Mouse (Mus musculus) heart, postnatal 36 days (tissue): Measurements from ENCODE around the gene Ncapd2. TPM values are rescaled to one million over a fixed set of nuclear protein-coding genes. Genes with fewer than 3 reads are reported as not detected.

Experiments used
- DNase-seq, 2 experiments: peaks; one replicate each; pipeline ENCODE4 v3.0.0; 2021 to 2022
- intact Hi-C: fragments of 180-260 bp; cut with DNase I; formaldehyde crosslinking; loops from one replicate; pipeline ENCODE4 v1.15.1; 2025
- total RNA-seq, 2 experiments: library from RNA; stranded (reverse); gene quantifications; 2 replicates each; pipeline ENCODE4 v1.2.3; 2021

Ncapd2 gene
- total RNA-seq: 10 to 100 TPM; 20.8 to 25.3 TPM

- intact Hi-C loops: loop anchor here (2.0 kb wide), 2 partner anchors 23 to 27 kb away; no protein-coding TSS in a partner anchor
- DNase-seq: peak; percentile 95 to 97
These were observed at the start of gene Ncapd2, which contains the start of gene Mrpl51 for GRCm38 (mm10) chr6:125191332-125192015. Gene Ncapd2, minus strand, starts transcription at chr6:125191701. Gene Mrpl51, plus strand, starts transcription at chr6:125191801.

- intact Hi-C loops: no loop called here
- DNase-seq: no peak
These were observed 49.1 kb upstream of the Ncapd2 start for GRCm38 (mm10) chr6:125240617-125241016.

DNA sequence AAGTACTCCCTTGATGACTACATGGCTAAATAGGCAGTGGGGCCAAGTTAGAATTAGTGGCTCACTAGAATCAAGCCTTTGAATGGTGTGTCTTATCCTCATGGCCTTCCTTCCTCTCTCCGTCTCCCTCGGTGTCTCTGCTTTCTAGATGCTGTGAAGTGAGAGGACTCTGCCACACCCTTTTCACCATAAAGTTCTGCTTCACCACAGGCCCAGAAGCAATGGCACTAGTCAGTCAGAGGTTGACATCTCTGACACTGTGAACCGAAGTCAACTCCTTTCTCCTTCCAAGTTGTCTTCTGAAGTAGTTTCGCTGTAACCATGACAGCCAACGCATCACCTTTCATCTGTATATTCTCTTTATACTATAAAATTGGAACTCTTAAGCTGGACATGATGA is 48.0 kb upstream of the Ncapd2 start:
- no peak for DNase-seq
- intact Hi-C loops: no loop called here

DNA sequence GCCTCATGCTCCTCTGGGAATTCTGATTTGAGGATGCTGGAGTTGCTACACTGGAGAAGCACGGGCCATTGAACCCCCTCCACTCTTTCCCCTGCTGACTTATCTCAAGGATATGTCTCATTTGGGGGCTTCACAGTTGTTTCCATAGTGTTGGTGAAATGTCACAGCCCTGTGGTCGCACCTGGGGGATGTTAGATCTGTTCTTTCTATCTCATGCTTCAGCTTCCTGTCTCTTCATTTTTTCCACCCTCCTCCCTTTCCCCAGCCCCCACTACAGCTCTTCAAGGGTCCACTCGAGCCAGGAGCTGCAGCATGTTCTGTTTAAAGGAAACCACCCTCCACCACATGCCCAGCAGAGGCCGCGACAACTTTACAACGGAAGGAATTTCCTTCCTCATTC is 46.9 kb upstream of the Ncapd2 start:
- intact Hi-C loops: no loop called here
- DNase-seq: no peak

- intact Hi-C loops: no loop called here
- no peak for DNase-seq
These were observed 45.9 kb upstream of the Ncapd2 start for GRCm38 (mm10) chr6:125237421-125237820.

- DNase-seq: no peak
- intact Hi-C loops: no loop called here
These were observed 45.3 kb upstream of the Ncapd2 start, which contains the start of gene Cd27 for GRCm38 (mm10) chr6:125236782-125237181. Gene Cd27, minus strand, starts transcription at chr6:125237010.

- DNase-seq: no peak
- intact Hi-C loops: no loop called here
These were observed 44.8 kb upstream of the Ncapd2 start for GRCm38 (mm10) chr6:125236341-125236740.

- DNase-seq: no peak
- intact Hi-C loops: no loop called here
These were observed 43.0 kb upstream of the Ncapd2 start for GRCm38 (mm10) chr6:125234520-125234828.

- DNase-seq: no peak
- intact Hi-C loops: no loop called here
These were observed 42.5 kb upstream of the Ncapd2 start for GRCm38 (mm10) chr6:125233816-125234519.

- intact Hi-C loops: no loop called here
- DNase-seq: no peak
These were observed 41.0 kb upstream of the Ncapd2 start for GRCm38 (mm10) chr6:125232516-125232915.

GRCm38 (mm10) chr6:125232045-125232437 is 40.5 kb upstream of the Ncapd2 start:
- no peak for DNase-seq
- intact Hi-C loops: no loop called here

DNA sequence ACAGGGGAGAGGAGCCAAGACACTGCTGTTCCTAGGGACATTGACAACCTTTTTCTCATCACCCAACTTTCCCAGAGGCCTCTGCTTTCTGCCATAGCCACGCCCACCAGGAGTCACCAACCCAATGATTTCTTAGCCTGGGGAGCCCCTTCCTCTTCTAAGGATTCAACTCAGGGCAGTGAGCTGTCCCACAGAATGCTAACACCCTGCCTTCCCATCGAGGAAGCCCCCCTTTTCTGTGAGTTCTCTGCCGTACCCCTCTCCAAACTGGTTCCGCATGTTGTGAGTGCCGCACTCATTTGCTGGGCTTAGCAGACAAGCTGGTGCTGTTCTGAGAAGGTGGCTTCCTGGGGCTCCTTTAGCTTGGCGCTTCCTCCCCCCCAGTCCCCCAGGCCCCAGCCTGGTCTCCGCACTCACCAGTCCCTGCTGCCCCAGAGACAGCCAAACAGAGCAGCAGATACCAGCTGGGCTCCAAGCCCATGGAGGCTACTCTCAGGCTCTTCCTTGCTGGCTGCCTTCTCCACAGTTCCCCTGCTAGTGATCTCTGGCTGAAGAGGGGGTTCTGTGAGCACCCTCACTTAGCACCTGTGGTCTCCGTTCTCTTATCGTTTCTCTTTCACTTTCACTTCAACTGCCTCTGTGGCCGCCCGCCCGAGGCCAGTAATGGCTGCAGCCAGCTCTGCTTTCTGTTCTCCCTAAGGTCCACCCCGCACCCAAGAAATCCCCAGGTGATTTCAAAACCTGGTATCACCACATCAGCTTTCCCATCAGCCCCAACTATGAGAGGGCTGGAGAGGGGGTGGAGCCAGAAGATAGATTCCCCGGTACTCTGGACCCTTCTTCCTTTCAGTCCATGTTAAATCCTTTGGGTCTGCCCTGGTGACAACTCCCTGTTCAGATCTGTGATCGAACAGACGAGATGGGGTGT is 39.9 kb upstream of the Ncapd2 start, which contains the start of gene Tapbpl:
Gene Tapbpl (minus strand): TSS at position 744 of the 928 bp plus-strand sequence.
- peak; percentile 67 to 77 for DNase-seq
- intact Hi-C loops: no loop called here

- intact Hi-C loops: no loop called here
- DNase-seq: no peak
These were observed 39.1 kb upstream of the Ncapd2 start for GRCm38 (mm10) chr6:125230571-125230970.

DNA sequence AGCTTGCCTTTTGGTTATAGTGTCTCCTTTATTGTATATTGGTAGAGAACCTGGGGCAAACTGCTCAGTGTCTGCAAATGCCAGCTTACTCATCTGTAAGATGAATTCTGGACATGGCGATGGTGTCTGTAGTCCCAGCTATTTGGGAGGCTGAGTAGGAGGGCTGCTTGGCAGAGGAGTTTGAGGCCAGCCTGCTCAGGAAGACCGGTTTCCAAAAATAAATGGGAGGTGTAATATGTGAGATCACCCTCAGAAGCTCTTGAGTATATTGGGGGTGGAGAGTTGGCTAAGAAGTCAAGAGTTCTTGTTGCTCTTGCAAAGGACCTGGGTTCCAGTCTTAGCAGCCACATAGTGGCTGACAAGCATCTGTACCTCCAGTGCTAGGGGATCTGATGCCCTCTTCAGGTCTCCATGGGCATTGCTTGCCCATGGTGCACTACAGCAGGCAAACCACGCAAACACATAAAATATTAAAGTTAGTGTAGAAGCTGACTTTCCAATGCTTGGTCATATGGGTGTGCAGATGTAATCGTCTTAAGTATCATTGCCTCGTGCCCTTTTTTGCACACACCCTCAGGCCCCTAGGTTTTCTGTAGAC is 34.1 kb upstream of the Ncapd2 start:
- intact Hi-C loops: loop anchor here (5.0 kb wide), 1 partner anchor 63 kb away; no protein-coding TSS in a partner anchor
- no peak for DNase-seq

DNA sequence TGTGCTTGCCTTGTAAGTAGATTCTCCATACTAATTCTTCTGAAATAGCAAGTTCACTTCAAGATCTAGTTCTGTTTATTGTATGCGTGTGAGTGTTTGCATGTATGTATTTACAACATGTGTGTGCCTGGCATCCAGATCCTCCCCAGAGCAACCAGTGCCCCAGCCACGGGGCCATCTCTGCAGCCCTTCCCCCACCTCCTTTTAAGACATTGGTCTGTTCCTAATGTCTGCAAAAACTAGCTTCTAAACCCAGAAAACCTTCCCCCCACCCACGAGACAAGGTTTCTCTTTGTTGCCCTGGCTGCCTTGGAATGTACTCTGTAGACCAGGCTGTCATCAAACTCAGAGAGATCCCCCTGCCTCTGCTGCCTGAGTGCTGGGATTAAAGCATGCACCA is 31.1 kb upstream of the Ncapd2 start:
- intact Hi-C loops: no loop called here
- DNase-seq: no peak

DNA sequence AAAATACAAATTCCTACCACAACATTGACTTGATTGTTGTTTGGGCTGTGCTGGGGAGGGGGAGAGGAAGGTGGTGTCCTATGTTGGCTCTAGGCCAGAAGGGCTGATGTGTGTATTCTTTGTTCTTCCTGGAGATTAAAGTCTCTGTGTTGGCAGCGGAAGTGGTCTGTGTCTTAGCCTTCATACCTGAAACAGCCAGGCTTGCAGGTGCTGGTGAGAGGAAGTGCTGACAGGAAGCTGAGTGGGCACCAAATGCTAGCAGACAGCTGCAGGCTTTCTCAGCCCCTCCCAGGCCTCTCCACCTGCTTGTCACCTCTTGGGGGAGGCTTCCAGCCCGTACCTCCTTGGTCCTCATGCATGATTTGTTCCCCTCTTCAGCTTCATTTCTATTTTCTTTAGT is 30.6 kb upstream of the Ncapd2 start:
- intact Hi-C loops: no loop called here
- DNase-seq: no peak

GRCm38 (mm10) chr6:125221115-125221745 is 29.7 kb upstream of the Ncapd2 start:
- DNase-seq: no peak
- intact Hi-C loops: no loop called here

DNA sequence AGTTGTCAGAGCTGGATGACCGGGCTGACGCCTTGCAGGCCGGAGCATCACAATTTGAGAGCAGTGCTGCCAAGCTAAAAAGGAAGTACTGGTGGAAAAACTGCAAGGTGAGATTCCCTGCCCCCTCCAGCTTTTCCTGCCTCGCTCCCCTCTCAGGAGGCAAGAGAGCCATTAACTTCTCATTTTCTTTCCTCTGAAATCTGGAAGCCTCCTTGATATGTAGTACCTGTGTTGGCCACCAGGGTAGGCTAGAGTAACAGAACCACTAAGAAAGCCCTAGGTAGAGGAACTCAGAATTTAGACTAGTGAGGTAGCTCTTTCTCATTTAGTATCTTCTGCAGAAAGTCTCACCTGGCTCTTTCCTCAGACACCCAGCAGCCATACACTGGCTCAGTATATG is 27.5 kb upstream of the Ncapd2 start:
- intact Hi-C loops: loop anchor here (1.0 to 5.0 kb wide), 3 partner anchors 26 to 148 kb away; no protein-coding TSS in a partner anchor
- peak; percentile 53 to 67 for DNase-seq

- intact Hi-C loops: loop anchor here (2.0 to 5.0 kb wide), 2 partner anchors 25 to 149 kb away; no protein-coding TSS in a partner anchor
- DNase-seq: no peak
These were observed 26.4 kb upstream of the Ncapd2 start for GRCm38 (mm10) chr6:125217899-125218298.

DNA sequence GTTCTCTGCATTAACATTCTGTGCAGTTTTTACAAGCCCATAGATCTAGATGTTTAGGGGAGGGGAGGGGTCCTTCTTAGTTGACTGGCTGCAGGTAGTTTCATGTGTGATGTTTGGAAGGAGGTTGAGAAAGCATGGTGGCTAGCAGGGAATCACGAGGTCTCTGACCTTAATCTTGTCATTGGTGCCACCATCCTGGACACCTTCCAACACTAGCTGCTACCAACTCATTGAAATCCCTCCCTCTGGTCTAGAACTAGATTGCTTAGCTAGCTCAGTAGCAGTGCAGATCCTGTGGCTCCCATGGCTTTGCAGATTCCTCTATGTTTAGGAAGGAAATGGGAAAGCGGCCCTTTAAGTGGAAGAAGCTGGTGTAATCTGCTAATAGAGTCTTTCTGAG is 25.4 kb upstream of the Ncapd2 start:
- intact Hi-C loops: loop anchor here (5.0 kb wide), 1 partner anchor 150 kb away; no protein-coding TSS in a partner anchor
- no peak for DNase-seq
